Mouse (Mus musculus): ENCODE data around the gene Gm16451. TPM values are rescaled to one million over a fixed set of nuclear protein-coding genes. Genes with fewer than 3 reads are reported as not detected.
"Not testable (repeated sequence)": the region's sequence is repeated elsewhere in the genome, so short reads cannot be mapped to it uniquely, and the experiment has no call there.

Gm16451 gene
- not detected in 2 replicates for total RNA-seq (2015; ENCODE audit: low replicate concordance)
- not detected in 2 replicates for total RNA-seq (2017; ENCODE audit: low replicate concordance)

GRCm38 (mm10) chr7:22118145-22118544, at the start of gene Gm16451:
Gm16451 (minus strand) TSS chr7:22118245.
- ATAC-seq (replicated peaks; ENCODE audit: low FRiP score, poor library complexity, severe bottlenecking) = not testable (repeated sequence)

- not testable (repeated sequence) for ATAC-seq (replicated peaks; ENCODE audit: low FRiP score, poor library complexity, severe bottlenecking)
Observed at GRCm38 (mm10) chr7:22163935-22164334, 45.9 kb upstream of the Gm16451 start, which contains the start of gene Vmn1r142. Vmn1r142 (minus strand) TSS chr7:22164035.

- ATAC-seq (replicated peaks; ENCODE audit: low FRiP score, poor library complexity, severe bottlenecking) = not testable (repeated sequence)
Observed at GRCm38 (mm10) chr7:22134641-22135040, 16.6 kb upstream of the Gm16451 start, which contains the start of gene Gm10666. Gm10666 (minus strand) TSS chr7:22134741.

GRCm38 (mm10) chr7:22068757-22069156, 49.3 kb downstream of the Gm16451 start, which contains the start of gene Vmn1r139:
Vmn1r139 (plus strand) TSS chr7:22069057.
- ATAC-seq (replicated peaks; ENCODE audit: low FRiP score, poor library complexity, severe bottlenecking) = not testable (repeated sequence)

Other genes with a start within 250 kb of the Gm16451 start
- gene Gm5891, start 197.0 kb downstream of the Gm16451 start, total RNA-seq (2015; ENCODE audit: low replicate concordance) = not detected in 2 replicates
- not detected in 2 replicates for gene Gm5891, start 197.0 kb downstream of the Gm16451 start, total RNA-seq (2017; ENCODE audit: low replicate concordance)
- gene Vmn1r137, start 123.7 kb downstream of the Gm16451 start, total RNA-seq (2015; ENCODE audit: low replicate concordance) = not detected in 2 replicates
- gene Vmn1r137, start 123.7 kb downstream of the Gm16451 start, total RNA-seq (2017; ENCODE audit: low replicate concordance) = not detected in 2 replicates
- gene Vmn1r138, start 89.3 kb downstream of the Gm16451 start, total RNA-seq (2015; ENCODE audit: low replicate concordance) = not detected in 2 replicates
- gene Vmn1r138, start 89.3 kb downstream of the Gm16451 start, total RNA-seq (2017; ENCODE audit: low replicate concordance) = not detected in 2 replicates
- not detected in 2 replicates for gene Gm6176, start 61.9 kb downstream of the Gm16451 start, total RNA-seq (2015; ENCODE audit: low replicate concordance)
- not detected in 2 replicates for gene Gm6176, start 61.9 kb downstream of the Gm16451 start, total RNA-seq (2017; ENCODE audit: low replicate concordance)
- gene Vmn1r139, start 49.2 kb downstream of the Gm16451 start, total RNA-seq (2015; ENCODE audit: low replicate concordance) = not detected in 2 replicates
- gene Vmn1r139, start 49.2 kb downstream of the Gm16451 start, total RNA-seq (2017; ENCODE audit: low replicate concordance) = not detected in 2 replicates
- not detected in 2 replicates for gene Gm10666, start 16.5 kb upstream of the Gm16451 start, total RNA-seq (2015; ENCODE audit: low replicate concordance)
- not detected in 2 replicates for gene Gm10666, start 16.5 kb upstream of the Gm16451 start, total RNA-seq (2017; ENCODE audit: low replicate concordance)
- gene Vmn1r142, start 45.8 kb upstream of the Gm16451 start, total RNA-seq (2015; ENCODE audit: low replicate concordance) = not detected in 2 replicates
- not detected in 2 replicates for gene Vmn1r142, start 45.8 kb upstream of the Gm16451 start, total RNA-seq (2017; ENCODE audit: low replicate concordance)
- not detected in 2 replicates for gene Vmn1r143, start 71.1 kb upstream of the Gm16451 start, total RNA-seq (2015; ENCODE audit: low replicate concordance)
- gene Vmn1r143, start 71.1 kb upstream of the Gm16451 start, total RNA-seq (2017; ENCODE audit: low replicate concordance) = not detected in 2 replicates
- not detected in 2 replicates for gene Gm8653, start 83.0 kb upstream of the Gm16451 start, total RNA-seq (2015; ENCODE audit: low replicate concordance)
- gene Gm8653, start 83.0 kb upstream of the Gm16451 start, total RNA-seq (2017; ENCODE audit: low replicate concordance) = not detected in 2 replicates
- gene Gm8453, start 111.2 kb upstream of the Gm16451 start, total RNA-seq (2015; ENCODE audit: low replicate concordance) = not detected in 2 replicates
- not detected in 2 replicates for gene Gm8453, start 111.2 kb upstream of the Gm16451 start, total RNA-seq (2017; ENCODE audit: low replicate concordance)
- gene Gm4187, start 211.5 kb upstream of the Gm16451 start, total RNA-seq (2015; ENCODE audit: low replicate concordance) = not detected in 2 replicates
- not detected in 2 replicates for gene Gm4187, start 211.5 kb upstream of the Gm16451 start, total RNA-seq (2017; ENCODE audit: low replicate concordance)